Mouse (Mus musculus): ENCODE results near the gene Slc25a3. TPM values are rescaled to one million over a fixed set of nuclear protein-coding genes. Genes with fewer than 3 reads are reported as not detected.

Slc25a3 gene
- polyA plus RNA-seq, 1 experiment, result 21.2 TPM

- peaks cover 67% of the 10 kb centered on the region for H3K4me1 ChIP-seq (ENCODE audit: control insufficient read depth)
- TF ChIP-seq TAL1 (IDR thresholded peaks at IDR 0.05; ENCODE audit: low read length) (no peak), GATA1 (IDR thresholded peaks at IDR 0.05; ENCODE audit: low read length) (no peak)
- peak overlapping the region; percentile 100 for H3K4me3 ChIP-seq (replicated peaks)
- no peaks in the 10 kb centered on the region for H3K9me3 ChIP-seq (ENCODE audit: control insufficient read depth, low read length)
- H3K36me3 ChIP-seq (ENCODE audit: control insufficient read depth), result peaks cover 81% of the 10 kb centered on the region
- no peaks in the 10 kb centered on the region for H3K27me3 ChIP-seq (ENCODE audit: control insufficient read depth)
Observed at GRCm38 (mm10) chr10:91166890-91167289, 43.0 kb upstream of the Slc25a3 start.

GRCm38 (mm10) chr10:91165850-91166249, 42.0 kb upstream of the Slc25a3 start:
- TF ChIP-seq TAL1 (IDR thresholded peaks at IDR 0.05; ENCODE audit: low read length), result no peak
- no peak for TF ChIP-seq GATA1 (IDR thresholded peaks at IDR 0.05; ENCODE audit: low read length)
- Histone ChIP-seq H3K4me1 (ENCODE audit: control insufficient read depth) (peaks cover 71% of the 10 kb centered on the region), H3K4me3 (replicated peaks) (peak overlapping the region; percentile 7), H3K27me3 (ENCODE audit: control insufficient read depth) (no peaks in the 10 kb centered on the region), H3K9me3 (ENCODE audit: control insufficient read depth, low read length) (no peaks in the 10 kb centered on the region), H3K36me3 (ENCODE audit: control insufficient read depth) (peaks cover 91% of the 10 kb centered on the region)

GRCm38 (mm10) chr10:91164491-91164890, 40.6 kb upstream of the Slc25a3 start:
- Histone ChIP-seq H3K27me3 (ENCODE audit: control insufficient read depth) (no peaks in the 10 kb centered on the region), H3K4me1 (ENCODE audit: control insufficient read depth) (peaks cover 71% of the 10 kb centered on the region), H3K9me3 (ENCODE audit: control insufficient read depth, low read length) (no peaks in the 10 kb centered on the region), H3K4me3 (replicated peaks) (no peak overlapping the region), H3K36me3 (ENCODE audit: control insufficient read depth) (peaks cover 100% of the 10 kb centered on the region)
- TF ChIP-seq TAL1 (IDR thresholded peaks at IDR 0.05; ENCODE audit: low read length) (no peak), GATA1 (IDR thresholded peaks at IDR 0.05; ENCODE audit: low read length) (no peak)

- no peaks in the 10 kb centered on the region for H3K9me3 ChIP-seq (ENCODE audit: control insufficient read depth, low read length)
- H3K36me3 ChIP-seq (ENCODE audit: control insufficient read depth), result peaks cover 100% of the 10 kb centered on the region
- TF ChIP-seq GATA1 (IDR thresholded peaks at IDR 0.05; ENCODE audit: low read length) (no peak), TAL1 (IDR thresholded peaks at IDR 0.05; ENCODE audit: low read length) (no peak)
- peak overlapping the region; percentile 3 for H3K4me3 ChIP-seq (replicated peaks)
- no peaks in the 10 kb centered on the region for H3K27me3 ChIP-seq (ENCODE audit: control insufficient read depth)
- peaks cover 59% of the 10 kb centered on the region for H3K4me1 ChIP-seq (ENCODE audit: control insufficient read depth)
Observed at GRCm38 (mm10) chr10:91162511-91163163, 38.8 kb upstream of the Slc25a3 start.

GRCm38 (mm10) chr10:91162077-91162476, 38.2 kb upstream of the Slc25a3 start:
- Histone ChIP-seq H3K4me3 (replicated peaks) (no peak overlapping the region), H3K36me3 (ENCODE audit: control insufficient read depth) (peaks cover 100% of the 10 kb centered on the region), H3K4me1 (ENCODE audit: control insufficient read depth) (peaks cover 53% of the 10 kb centered on the region), H3K9me3 (ENCODE audit: control insufficient read depth, low read length) (no peaks in the 10 kb centered on the region), H3K27me3 (ENCODE audit: control insufficient read depth) (no peaks in the 10 kb centered on the region)
- TF ChIP-seq TAL1 (IDR thresholded peaks at IDR 0.05; ENCODE audit: low read length), result peak; percentile 57
- TF ChIP-seq GATA1 (IDR thresholded peaks at IDR 0.05; ENCODE audit: low read length), result peak; percentile 9; the same call in 1 of the 2 replicates

GRCm38 (mm10) chr10:91161006-91161405, 37.1 kb upstream of the Slc25a3 start:
- H3K4me1 ChIP-seq (ENCODE audit: control insufficient read depth), result peaks cover 42% of the 10 kb centered on the region
- no peak for TF ChIP-seq GATA1 (IDR thresholded peaks at IDR 0.05; ENCODE audit: low read length)
- no peak for TF ChIP-seq TAL1 (IDR thresholded peaks at IDR 0.05; ENCODE audit: low read length)
- no peaks in the 10 kb centered on the region for H3K27me3 ChIP-seq (ENCODE audit: control insufficient read depth)
- H3K4me3 ChIP-seq (replicated peaks), result no peak overlapping the region
- H3K9me3 ChIP-seq (ENCODE audit: control insufficient read depth, low read length), result no peaks in the 10 kb centered on the region
- peaks cover 100% of the 10 kb centered on the region for H3K36me3 ChIP-seq (ENCODE audit: control insufficient read depth)

- TF ChIP-seq TAL1 (IDR thresholded peaks at IDR 0.05; ENCODE audit: low read length), result no peak
- no peak for TF ChIP-seq GATA1 (IDR thresholded peaks at IDR 0.05; ENCODE audit: low read length)
Observed at GRCm38 (mm10) chr10:91158442-91158841, 34.6 kb upstream of the Slc25a3 start.

GRCm38 (mm10) chr10:91156338-91156737, 32.5 kb upstream of the Slc25a3 start:
- TF ChIP-seq TAL1 (IDR thresholded peaks at IDR 0.05; ENCODE audit: low read length), result no peak
- no peak for TF ChIP-seq GATA1 (IDR thresholded peaks at IDR 0.05; ENCODE audit: low read length)
- no peaks in the 10 kb centered on the region for H3K27me3 ChIP-seq (ENCODE audit: control insufficient read depth)
- H3K9me3 ChIP-seq (ENCODE audit: control insufficient read depth, low read length), result no peaks in the 10 kb centered on the region
- H3K36me3 ChIP-seq (ENCODE audit: control insufficient read depth), result peaks cover 100% of the 10 kb centered on the region
- no peak overlapping the region for H3K4me3 ChIP-seq (replicated peaks)
- H3K4me1 ChIP-seq (ENCODE audit: control insufficient read depth), result peaks cover 8% of the 10 kb centered on the region

More at GRCm38 (mm10) chr10:91158442-91158841, 34.6 kb upstream of the Slc25a3 start:
- peaks cover 28% of the 10 kb centered on the region for H3K4me1 ChIP-seq (ENCODE audit: control insufficient read depth)
- H3K27me3 ChIP-seq (ENCODE audit: control insufficient read depth), result no peaks in the 10 kb centered on the region
- no peaks in the 10 kb centered on the region for H3K9me3 ChIP-seq (ENCODE audit: control insufficient read depth, low read length)
- peaks cover 100% of the 10 kb centered on the region for H3K36me3 ChIP-seq (ENCODE audit: control insufficient read depth)
- no peak overlapping the region for H3K4me3 ChIP-seq (replicated peaks)

GRCm38 (mm10) chr10:91153894-91154503, 30.1 kb upstream of the Slc25a3 start:
- H3K4me3 ChIP-seq (replicated peaks), result no peak overlapping the region
- peaks cover 6% of the 10 kb centered on the region for H3K4me1 ChIP-seq (ENCODE audit: control insufficient read depth)
- H3K9me3 ChIP-seq (ENCODE audit: control insufficient read depth, low read length), result no peaks in the 10 kb centered on the region
- TF ChIP-seq TAL1 (IDR thresholded peaks at IDR 0.05; ENCODE audit: low read length) (no peak), GATA1 (IDR thresholded peaks at IDR 0.05; ENCODE audit: low read length) (no peak)
- no peaks in the 10 kb centered on the region for H3K27me3 ChIP-seq (ENCODE audit: control insufficient read depth)
- peaks cover 100% of the 10 kb centered on the region for H3K36me3 ChIP-seq (ENCODE audit: control insufficient read depth)
